Mouse (Mus musculus): ENCODE results near the gene Ifitm7.
"Not testable (repeated sequence)": the region's sequence is repeated elsewhere in the genome, so short reads cannot be mapped to it uniquely, and the experiment has no call there.

The Ifitm7 gene

GRCm38 (mm10) chr16:13981726-13982125 is 5.0 kb downstream of the Ifitm7 start:
- not testable (repeated sequence) for DNase-seq (ENCODE audit: inconsistent age in 2 of 2, low spot score in 1 of 2)

GRCm38 (mm10) chr16:13977026-13977425 is 9.7 kb downstream of the Ifitm7 start:
- not testable (repeated sequence) for DNase-seq (ENCODE audit: inconsistent age in 2 of 2, low spot score in 1 of 2)

- not testable (repeated sequence) for DNase-seq (ENCODE audit: inconsistent age in 2 of 2, low spot score in 1 of 2)
Observed at GRCm38 (mm10) chr16:13976358-13976896, 10.3 kb downstream of the Ifitm7 start.

- no peak for DNase-seq (ENCODE audit: inconsistent age in 2 of 2, low spot score in 1 of 2)
Observed at GRCm38 (mm10) chr16:13972051-13972450, 14.6 kb downstream of the Ifitm7 start.

GRCm38 (mm10) chr16:13969096-13969495 is 17.6 kb downstream of the Ifitm7 start:
- DNase-seq (ENCODE audit: inconsistent age in 2 of 2, low spot score in 1 of 2) = peak; percentile 13 to 64

- DNase-seq (ENCODE audit: inconsistent age in 2 of 2, low spot score in 1 of 2) = no peak
Observed at GRCm38 (mm10) chr16:13962053-13962452, 24.6 kb downstream of the Ifitm7 start.

GRCm38 (mm10) chr16:13951245-13951644 is 35.4 kb downstream of the Ifitm7 start:
- no peak for DNase-seq (ENCODE audit: inconsistent age in 2 of 2, low spot score in 1 of 2)

GRCm38 (mm10) chr16:13946306-13946705 is 40.4 kb downstream of the Ifitm7 start:
- no peak for DNase-seq (ENCODE audit: inconsistent age in 2 of 2, low spot score in 1 of 2)

GRCm38 (mm10) chr16:13945153-13945552 is 41.5 kb downstream of the Ifitm7 start:
- no peak for DNase-seq (ENCODE audit: inconsistent age in 2 of 2, low spot score in 1 of 2)

- DNase-seq (ENCODE audit: inconsistent age in 2 of 2, low spot score in 1 of 2) = no peak
Observed at GRCm38 (mm10) chr16:13944752-13945151, 41.9 kb downstream of the Ifitm7 start.

- DNase-seq (ENCODE audit: inconsistent age in 2 of 2, low spot score in 1 of 2) = no peak
Observed at GRCm38 (mm10) chr16:13944178-13944577, 42.5 kb downstream of the Ifitm7 start.

- DNase-seq (ENCODE audit: inconsistent age in 2 of 2, low spot score in 1 of 2) = no peak
Observed at GRCm38 (mm10) chr16:13940847-13941395, 45.8 kb downstream of the Ifitm7 start.

- DNase-seq (ENCODE audit: inconsistent age in 2 of 2, low spot score in 1 of 2) = peak; percentile 76 to 87
Observed at GRCm38 (mm10) chr16:13940139-13940846, 46.4 kb downstream of the Ifitm7 start.
